9 mouse cellular contexts compared by ENCODE assay signal in the genomic region with DNA sequence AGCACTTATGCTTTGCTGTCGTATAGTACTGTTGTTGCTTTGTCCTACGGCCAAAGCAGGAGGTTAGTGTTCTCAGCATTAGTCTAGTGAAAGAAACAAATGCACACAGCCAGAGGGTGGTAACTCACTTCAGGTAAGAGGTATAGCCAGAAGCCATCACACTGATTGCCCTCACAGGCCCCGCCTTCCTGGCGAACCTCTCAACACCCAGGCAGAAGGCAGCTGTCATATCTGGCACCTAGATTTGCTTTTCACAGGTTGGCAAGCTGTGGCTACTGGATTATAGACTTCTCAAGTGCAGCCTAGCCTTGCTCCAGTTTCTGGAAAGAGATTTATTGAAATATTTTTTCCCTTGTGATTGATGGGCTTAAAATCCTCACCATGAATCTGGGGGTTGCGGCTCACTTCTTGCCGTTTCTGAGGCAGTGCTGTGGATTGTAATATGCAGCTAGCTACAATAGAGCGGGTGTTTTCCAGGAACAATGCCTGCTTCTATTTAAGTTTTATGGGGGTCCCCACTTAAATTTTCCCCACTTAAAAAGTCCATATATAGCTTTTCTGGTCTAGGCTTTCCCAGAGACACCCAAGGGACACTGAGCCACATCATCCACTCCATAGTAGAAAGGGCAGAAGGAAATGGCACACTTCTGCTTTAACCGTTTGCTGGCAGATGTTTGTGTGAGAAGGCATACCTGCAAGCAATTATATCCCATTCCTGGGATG.
A peak's percentile ranks its signal among the peaks of the same experiment; 100 is the strongest.
DNase-seq lines count a peak whose midpoint lies in the region; ATAC-seq and TF ChIP-seq lines count a peak whose summit lies in the region.
"Had no signal": no experiment of that assay in that cellular context is flagged by ENCODE, and none has a peak within 500 bp of the region (broad histone marks: within the 10 kb centered on the region; RNA-seq: fewer than 3 reads in every experiment).

No protein-coding gene starts in this region.

- 57% methylated on average over 8 of the region's 8 CpGs for whole genome bisulfite sequencing in hindbrain, postnatal 0 days
- 80% methylated on average over 8 of the region's 8 CpGs for WGBS in hindbrain, embryonic 13.5 days
- 57% methylated on average over 8 of the region's 8 CpGs for WGBS in intestine, embryonic 16.5 days

- H3K27me3 ChIP-seq in hindbrain, postnatal 0 days (ENCODE audit: insufficient read depth, low read length), result no peaks in the 10 kb centered on the region
- 0 out of 2 replicates have a peak, but pooled peaks cover 3% of the 10 kb centered on the region for H3K27me3 ChIP-seq in hindbrain, embryonic 13.5 days
- H3K27me3 ChIP-seq in intestine, embryonic 16.5 days (replicated peaks; ENCODE audit: control insufficient read depth, insufficient read depth, low read length), result no peaks in the 10 kb centered on the region

- TF ChIP-seq CTCF in hindbrain, postnatal 0 days (IDR thresholded peaks at IDR 0.05; ENCODE audit: low read depth), result no peak

- peak; percentile 74 for ATAC-seq in hindbrain, postnatal 0 days
- ATAC-seq in hindbrain, embryonic 13.5 days (ENCODE audit: low FRiP score), result no peak
- ATAC-seq in intestine, embryonic 16.5 days, result 0 out of 2 replicates have a peak, but pooled peaks have one; percentile 6

- peaks cover 10% of the 10 kb centered on the region for H3K4me1 ChIP-seq in hindbrain, postnatal 0 days (ENCODE audit: insufficient read depth, low read length)
- peaks cover 24% of the 10 kb centered on the region for H3K4me1 ChIP-seq in hindbrain, embryonic 13.5 days (replicated peaks)
- peaks cover 18% of the 10 kb centered on the region; the same call in 1 of the 2 replicates for H3K4me1 ChIP-seq in intestine, embryonic 16.5 days (ENCODE audit: control insufficient read depth, insufficient read depth, low read length)

- H3K4me2 ChIP-seq in hindbrain, postnatal 0 days (ENCODE audit: low read depth, low read length), result no peak overlapping the region
- no peak overlapping the region for H3K4me2 ChIP-seq in hindbrain, embryonic 13.5 days
- no peak overlapping the region for H3K4me2 ChIP-seq in intestine, embryonic 16.5 days (ENCODE audit: low read depth, low read length)

- no peak overlapping the region for H3K4me3 ChIP-seq in hindbrain, postnatal 0 days (ENCODE audit: low read length)
- H3K4me3 ChIP-seq in hindbrain, embryonic 13.5 days, result no peak overlapping the region
- H3K4me3 ChIP-seq in intestine, embryonic 16.5 days (ENCODE audit: low read length), result no peak overlapping the region

- peak; percentile 76 for DNase-seq in hindbrain, postnatal 0 days (ENCODE audit: low spot score)
- DNase-seq in cerebellum, adult 11 months, result peak; percentile 67
- DNase-seq in cerebellum, postnatal 14 days, result peak; percentile 89 to 91
- no peak for DNase-seq in kidney, postnatal 4 days
- no peak for DNase-seq in embryo, embryonic 10.5 days (ENCODE audit: low spot score)
- DNase-seq: lung, adult 2 months; thymus, postnatal 36 days had no signal

- no peak overlapping the region for H3K9ac ChIP-seq in hindbrain, postnatal 0 days (replicated peaks; ENCODE audit: low read length)
- no peak overlapping the region for H3K9ac ChIP-seq in hindbrain, embryonic 13.5 days
- H3K9ac ChIP-seq in intestine, embryonic 16.5 days (ENCODE audit: low read depth, low read length), result no peak overlapping the region

- H3K36me3 ChIP-seq in hindbrain, postnatal 0 days (ENCODE audit: insufficient read depth, low read length), result no peaks in the 10 kb centered on the region
- no peaks in the 10 kb centered on the region for H3K36me3 ChIP-seq in hindbrain, embryonic 13.5 days
- no peaks in the 10 kb centered on the region for H3K36me3 ChIP-seq in intestine, embryonic 16.5 days (ENCODE audit: control insufficient read depth, insufficient read depth, low read length)

- H3K9me3 ChIP-seq in hindbrain, postnatal 0 days (ENCODE audit: low read length), result no peaks in the 10 kb centered on the region
- no peaks in the 10 kb centered on the region for H3K9me3 ChIP-seq in hindbrain, embryonic 13.5 days
- no peaks in the 10 kb centered on the region for H3K9me3 ChIP-seq in intestine, embryonic 16.5 days (ENCODE audit: control insufficient read depth, low read length)

- H3K27ac ChIP-seq in hindbrain, postnatal 0 days, result peak overlapping the region; percentile 45; the same call in 1 of the 2 replicates
- no peak overlapping the region; the same call in 1 of the 2 replicates for H3K27ac ChIP-seq in hindbrain, embryonic 13.5 days
- peak overlapping the region; percentile 46 for H3K27ac ChIP-seq in intestine, embryonic 16.5 days (ENCODE audit: low read length)

Comparison
In these comparisons a context has a peak if more than half of its experiments do, and no peak if none do; other contexts are left out.
1. DNase-seq: peak in hindbrain, postnatal 0 days (single experiment), cerebellum, adult 11 months (single experiment) and cerebellum, postnatal 14 days (2 of 2); none in kidney, postnatal 4 days (0 of 2) and embryo, embryonic 10.5 days (single experiment).